ENCODE assay signal across 23 mouse cellular contexts in the genomic region with DNA sequence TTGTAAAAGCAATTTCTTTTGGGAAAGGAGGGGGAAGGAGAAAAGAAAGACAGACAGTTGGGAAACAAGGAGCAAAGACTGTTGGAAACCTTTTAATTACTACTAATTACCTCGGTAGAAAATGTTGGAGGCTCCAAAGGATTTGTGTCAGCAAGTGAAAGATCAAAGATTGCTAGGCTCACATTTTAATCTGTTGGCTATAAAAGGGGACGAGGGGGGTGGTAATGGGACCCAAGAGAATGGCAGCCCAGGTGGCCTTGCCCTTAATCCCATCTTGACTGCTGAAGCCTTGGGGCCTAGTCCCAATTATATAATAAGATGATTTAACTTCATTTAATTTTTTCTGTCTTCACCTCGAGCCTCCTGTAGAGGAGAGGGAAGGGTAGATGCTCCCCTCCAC.
DNase-seq lines count a peak whose midpoint lies in the region; ATAC-seq and TF ChIP-seq lines count a peak whose summit lies in the region.
"Had no signal": no experiment of that assay in that cellular context is flagged by ENCODE, and none has a peak within 500 bp of the region (broad histone marks: within the 10 kb centered on the region; RNA-seq: fewer than 3 reads in every experiment).

No protein-coding gene starts in this region.

- TF ChIP-seq POLR2A in brain, embryonic 14.5 days (IDR thresholded peaks at IDR 0.05; ENCODE audit: borderline replicate concordance, extremely low read depth, insufficient read depth, insufficient read length, poor library complexity, severe bottlenecking): no peak

- ATAC-seq in midbrain, embryonic 11.5 days (ENCODE audit: low FRiP score): no peak
- no peak for ATAC-seq in midbrain, embryonic 16.5 days
- ATAC-seq: activated CD4-positive, CD25-positive, alpha-beta regulatory T cell, adult 4 months; CD4-positive, CD25-positive, alpha-beta regulatory T cell, adult 4 months; Patski had no signal

- no peak for TF ChIP-seq CTCF in brain, embryonic 14.5 days (IDR thresholded peaks at IDR 0.05; ENCODE audit: borderline replicate concordance, extremely low read depth, insufficient read depth, insufficient read length)

- H3K9ac ChIP-seq in midbrain, embryonic 11.5 days (ENCODE audit: low read length): no peak overlapping the region
- H3K9ac ChIP-seq in midbrain, embryonic 16.5 days (ENCODE audit: low read depth, low read length): no peak overlapping the region

- H3K27me3 ChIP-seq in midbrain, embryonic 11.5 days (ENCODE audit: control insufficient read depth, insufficient read depth, low read length): 0 out of 2 replicates have a peak, but pooled peaks cover 2% of the 10 kb centered on the region
- no peaks in the 10 kb centered on the region for H3K27me3 ChIP-seq in midbrain, embryonic 16.5 days (ENCODE audit: control insufficient read depth, insufficient read depth, low read depth, low read length)
- H3K27me3 ChIP-seq in heart, embryonic 10.5 days (ENCODE audit: insufficient read depth, poor library complexity, severe bottlenecking): 0 out of 2 replicates have a peak, but pooled peaks cover 5% of the 10 kb centered on the region
- H3K27me3 ChIP-seq: CH12.LX, Patski had no signal

- H3K4me2 ChIP-seq in midbrain, embryonic 11.5 days: no peak overlapping the region
- no peak overlapping the region for H3K4me2 ChIP-seq in midbrain, embryonic 16.5 days (ENCODE audit: low read length)

- no peak overlapping the region for H3K27ac ChIP-seq in midbrain, embryonic 11.5 days (ENCODE audit: low read depth, low read length)
- no peak overlapping the region for H3K27ac ChIP-seq in midbrain, embryonic 16.5 days (ENCODE audit: low read length)
- no peak overlapping the region for H3K27ac ChIP-seq in heart, embryonic 10.5 days

- WGBS in midbrain, embryonic 11.5 days: 12% methylated on average over 3 of the region's 3 CpGs
- 17% methylated on average over 3 of the region's 3 CpGs for WGBS in midbrain, embryonic 16.5 days
- WGBS in heart, embryonic 10.5 days: 60% methylated on average over 3 of the region's 3 CpGs

- peaks cover 7% of the 10 kb centered on the region; the same call in 1 of the 2 replicates for H3K4me1 ChIP-seq in midbrain, embryonic 11.5 days (ENCODE audit: control insufficient read depth, insufficient read depth, low read length)
- no peaks in the 10 kb centered on the region for H3K4me1 ChIP-seq in midbrain, embryonic 16.5 days (ENCODE audit: control insufficient read depth, insufficient read depth, low read length)
- no peaks in the 10 kb centered on the region for H3K4me1 ChIP-seq in heart, embryonic 10.5 days

- no peaks in the 10 kb centered on the region for H3K36me3 ChIP-seq in midbrain, embryonic 11.5 days (ENCODE audit: control insufficient read depth, insufficient read depth, low read length)
- no peaks in the 10 kb centered on the region for H3K36me3 ChIP-seq in midbrain, embryonic 16.5 days (ENCODE audit: control insufficient read depth, insufficient read depth, low read length)
- H3K36me3 ChIP-seq in heart, embryonic 10.5 days: no peaks in the 10 kb centered on the region
- H3K36me3 ChIP-seq: G1E had no signal

- peak; percentile 81 for DNase-seq in midbrain, embryonic 11.5 days (ENCODE audit: low spot score, missing footprints)
- DNase-seq in brain, embryonic 14.5 days (ENCODE audit: low read depth): peak; percentile 30
- DNase-seq in retina, embryonic 14.5 days (ENCODE audit: low spot score): peak; percentile 10
- DNase-seq in retina, postnatal 1 day: peak; percentile 50
- DNase-seq in testis, postnatal 10 days (ENCODE audit: low spot score): no peak
- no peak for DNase-seq in ovary, postnatal 14 days (ENCODE audit: low spot score)
- DNase-seq in heart, embryonic 10.5 days (ENCODE audit: low spot score): no peak
- DNase-seq: adrenal gland, adult 2 months; adrenal gland, adult 8-10 months; adrenal gland, postnatal 10 days; adrenal gland, postnatal 14 days; adrenal gland, postnatal 25 days; adrenal gland, postnatal 36 days; B cell, adult 2 months; cerebellum, adult 11 months; cerebellum, adult 11-12 months; cerebellum, adult 18-20 months had no signal

- no peak overlapping the region for H3K4me3 ChIP-seq in midbrain, embryonic 11.5 days (ENCODE audit: low read depth, low read length)
- H3K4me3 ChIP-seq in midbrain, embryonic 16.5 days (ENCODE audit: low read depth, low read length): no peak overlapping the region
- no peak overlapping the region for H3K4me3 ChIP-seq in heart, embryonic 10.5 days

- H3K9me3 ChIP-seq in midbrain, embryonic 11.5 days (ENCODE audit: control insufficient read depth, low read length): no peaks in the 10 kb centered on the region
- no peaks in the 10 kb centered on the region for H3K9me3 ChIP-seq in midbrain, embryonic 16.5 days (replicated peaks; ENCODE audit: control insufficient read depth, low read length, poor library complexity, severe bottlenecking)
- H3K9me3 ChIP-seq in heart, embryonic 10.5 days: no peaks in the 10 kb centered on the region

Comparison
In these comparisons a context has a peak if more than half of its experiments do, and no peak if none do; other contexts are left out.
1. DNase-seq: peak in midbrain, embryonic 11.5 days (single experiment), brain, embryonic 14.5 days (single experiment), retina, embryonic 14.5 days (single experiment) and retina, postnatal 1 day (single experiment); none in testis, postnatal 10 days (single experiment), ovary, postnatal 14 days (single experiment) and heart, embryonic 10.5 days (single experiment).